Mouse (Mus musculus) kidney, embryonic 16.5 days (tissue): Measurements from ENCODE around the gene Rprd1b. TPM values are rescaled to one million over a fixed set of nuclear protein-coding genes. Genes with fewer than 3 reads are reported as not detected.

ENCODE experiments used
- ATAC-seq: fragments of 200-750 bp; cut with Nextera tagmentation; 2 replicates; pipeline ENCODE4 v1.8.0; 2017; ENCODE audit warnings: moderate TSS enrichment; ENCODE audit not compliant: low FRiP score, low TSS enrichment
- H3K27ac ChIP-seq: fragments of 300-500 bp; sonication (generic); 2 replicates; pipeline ENCODE4 v1.5.1; 2014; ENCODE audit warnings: low read length
- H3K27me3 ChIP-seq: fragments of 300-500 bp; sonication (generic); 2 replicates; pipeline ENCODE4 v1.6.1; 2014; ENCODE audit warnings: low read length, control low read depth, mixed read lengths; ENCODE audit not compliant: insufficient read depth
- H3K36me3 ChIP-seq: fragments of 300-500 bp; sonication (generic); 2 replicates; pipeline ENCODE4 v1.6.1; 2014; ENCODE audit warnings: low read length, control low read depth, mixed read lengths; ENCODE audit not compliant: insufficient read depth
- H3K4me1 ChIP-seq: fragments of 300-500 bp; sonication (generic); 2 replicates; pipeline ENCODE4 v1.6.1; 2014; ENCODE audit warnings: low read length, control low read depth, mixed read lengths; ENCODE audit not compliant: insufficient read depth
- H3K4me2 ChIP-seq: fragments of 300-500 bp; sonication (generic); replicated peaks from 2 replicates; pipeline ENCODE4 v1.6.1; 2014; ENCODE audit warnings: low read depth, low read length
- H3K4me3 ChIP-seq: fragments of 300-500 bp; sonication (generic); 2 replicates; pipeline ENCODE4 v1.5.1; 2014; ENCODE audit warnings: mild to moderate bottlenecking, low read length
- H3K9ac ChIP-seq: fragments of 300-500 bp; sonication (generic); replicated peaks from 2 replicates; pipeline ENCODE4 v1.6.1; 2014; ENCODE audit warnings: low read length
- H3K9me3 ChIP-seq: fragments of 300-500 bp; sonication (generic); 2 replicates; pipeline ENCODE4 v1.6.1; 2016; ENCODE audit warnings: low read length, control low read depth
- WGBS: fragments of 180-500 bp; shearing (Covaris S2); extraction: QIAGEN DNeasy Blood & Tissue Kit; methylation state at CpG from one replicate; pipeline ENCODE4 v1.1.7; 2014; 5-methylcytosine and 5-hydroxymethylcytosine counted together
- polyA plus RNA-seq: library from polyadenylated mRNA; unstranded; fragments of >200 nt; fragmentation: Nextera tagmentation; extraction: Ambion mirVana; gene quantifications from 2 replicates; pipeline ENCODE4 v1.2.1, GENCODE M21; 2015

Rprd1b gene
- polyA plus RNA-seq, 1 experiment from 2014 or later: 44.1 TPM

GRCm38 (mm10) chr2:158036953-158037352 is 8.7 kb downstream of the Rprd1b start:
- Histone ChIP-seq H3K4me3 (no peak overlapping the region), H3K9me3 (no peaks in the 10 kb centered on the region), H3K9ac (no peak overlapping the region), H3K4me1 (0 out of 2 replicates have a peak, but pooled peaks cover 6% of the 10 kb centered on the region), H3K27ac (no peak overlapping the region), H3K27me3 (no peaks in the 10 kb centered on the region), H3K36me3 (peaks cover 3% of the 10 kb centered on the region; the same call in 1 of the 2 replicates), H3K4me2 (no peak overlapping the region)
- 60% methylated on average over 7 of the region's 7 CpGs for WGBS
- ATAC-seq: no peak

GRCm38 (mm10) chr2:158037571-158037970 is 9.3 kb downstream of the Rprd1b start:
- WGBS: 89% methylated on average over 1 of the region's 1 CpGs
- no peaks in the 10 kb centered on the region for H3K4me1 ChIP-seq
- peaks cover 3% of the 10 kb centered on the region; the same call in 1 of the 2 replicates for H3K36me3 ChIP-seq
- no peak overlapping the region for H3K4me2 ChIP-seq
- no peaks in the 10 kb centered on the region for H3K27me3 ChIP-seq
- no peaks in the 10 kb centered on the region for H3K9me3 ChIP-seq
- H3K27ac ChIP-seq: no peak overlapping the region
- ATAC-seq: no peak
- H3K4me3 ChIP-seq: no peak overlapping the region
- no peak overlapping the region for H3K9ac ChIP-seq

- 41% methylated on average over 1 of the region's 1 CpGs for WGBS
- peaks cover 16% of the 10 kb centered on the region for H3K36me3 ChIP-seq
- no peaks in the 10 kb centered on the region for H3K4me1 ChIP-seq
- no peak overlapping the region for H3K4me2 ChIP-seq
- no peak overlapping the region for H3K4me3 ChIP-seq
- no peak overlapping the region for H3K27ac ChIP-seq
- H3K9me3 ChIP-seq: no peaks in the 10 kb centered on the region
- no peaks in the 10 kb centered on the region for H3K27me3 ChIP-seq
- no peak for ATAC-seq
- H3K9ac ChIP-seq: no peak overlapping the region
Measured at GRCm38 (mm10) chr2:158039662-158040061, 11.4 kb downstream of the Rprd1b start.

- Histone ChIP-seq H3K27me3 (no peaks in the 10 kb centered on the region), H3K27ac (no peak overlapping the region), H3K4me3 (no peak overlapping the region), H3K4me1 (no peaks in the 10 kb centered on the region), H3K4me2 (no peak overlapping the region), H3K9ac (no peak overlapping the region), H3K9me3 (no peaks in the 10 kb centered on the region), H3K36me3 (peaks cover 23% of the 10 kb centered on the region)
- no peak for ATAC-seq
- 75% methylated on average over 2 of the region's 2 CpGs for WGBS
Measured at GRCm38 (mm10) chr2:158040396-158040795, 12.1 kb downstream of the Rprd1b start.

GRCm38 (mm10) chr2:158043504-158043903 is 15.2 kb downstream of the Rprd1b start:
- ATAC-seq: no peak
- Histone ChIP-seq H3K36me3 (peaks cover 43% of the 10 kb centered on the region), H3K9me3 (no peaks in the 10 kb centered on the region), H3K4me3 (no peak overlapping the region), H3K4me1 (no peaks in the 10 kb centered on the region), H3K27ac (no peak overlapping the region), H3K4me2 (no peak overlapping the region), H3K9ac (no peak overlapping the region), H3K27me3 (no peaks in the 10 kb centered on the region)
- WGBS: 87% methylated on average over 8 of the region's 8 CpGs

GRCm38 (mm10) chr2:158046186-158046585 is 17.9 kb downstream of the Rprd1b start:
- Histone ChIP-seq H3K9ac (no peak overlapping the region), H3K4me2 (no peak overlapping the region), H3K4me1 (no peaks in the 10 kb centered on the region), H3K9me3 (no peaks in the 10 kb centered on the region), H3K27ac (no peak overlapping the region), H3K36me3 (peaks cover 54% of the 10 kb centered on the region), H3K27me3 (no peaks in the 10 kb centered on the region), H3K4me3 (no peak overlapping the region)
- ATAC-seq: no peak
- 68% methylated on average over 4 of the region's 4 CpGs for WGBS

- H3K27ac ChIP-seq: no peak overlapping the region
- no peaks in the 10 kb centered on the region for H3K9me3 ChIP-seq
- H3K4me3 ChIP-seq: no peak overlapping the region
- WGBS: 62% methylated on average over 3 of the region's 3 CpGs
- H3K9ac ChIP-seq: no peak overlapping the region
- H3K36me3 ChIP-seq: peaks cover 57% of the 10 kb centered on the region
- no peak for ATAC-seq
- H3K27me3 ChIP-seq: no peaks in the 10 kb centered on the region
- no peaks in the 10 kb centered on the region for H3K4me1 ChIP-seq
- H3K4me2 ChIP-seq: no peak overlapping the region
Measured at GRCm38 (mm10) chr2:158047903-158048302, 19.6 kb downstream of the Rprd1b start.

GRCm38 (mm10) chr2:158048718-158049117 is 20.4 kb downstream of the Rprd1b start:
- ATAC-seq: no peak
- no peak overlapping the region for H3K9ac ChIP-seq
- no peak overlapping the region for H3K4me3 ChIP-seq
- no peaks in the 10 kb centered on the region for H3K4me1 ChIP-seq
- H3K9me3 ChIP-seq: no peaks in the 10 kb centered on the region
- no peak overlapping the region for H3K27ac ChIP-seq
- peaks cover 52% of the 10 kb centered on the region for H3K36me3 ChIP-seq
- WGBS: 93% methylated on average over 1 of the region's 1 CpGs
- H3K27me3 ChIP-seq: no peaks in the 10 kb centered on the region
- H3K4me2 ChIP-seq: no peak overlapping the region

- H3K4me3 ChIP-seq: no peak overlapping the region
- H3K36me3 ChIP-seq: peaks cover 39% of the 10 kb centered on the region
- H3K27ac ChIP-seq: no peak overlapping the region
- H3K4me1 ChIP-seq: no peaks in the 10 kb centered on the region
- no peaks in the 10 kb centered on the region for H3K27me3 ChIP-seq
- no peak overlapping the region for H3K9ac ChIP-seq
- no peak overlapping the region for H3K4me2 ChIP-seq
- WGBS: 96% methylated on average over 8 of the region's 8 CpGs
- no peak for ATAC-seq
- H3K9me3 ChIP-seq: no peaks in the 10 kb centered on the region
Measured at GRCm38 (mm10) chr2:158050116-158050515, 21.8 kb downstream of the Rprd1b start.

- Histone ChIP-seq H3K9me3 (no peaks in the 10 kb centered on the region), H3K4me3 (no peak overlapping the region), H3K27ac (no peak overlapping the region), H3K4me2 (no peak overlapping the region), H3K9ac (no peak overlapping the region), H3K36me3 (peaks cover 30% of the 10 kb centered on the region), H3K27me3 (no peaks in the 10 kb centered on the region), H3K4me1 (no peaks in the 10 kb centered on the region)
- ATAC-seq: no peak
- WGBS: 89% methylated on average over 3 of the region's 3 CpGs
Measured at GRCm38 (mm10) chr2:158054596-158054995, 26.3 kb downstream of the Rprd1b start.
